In genomic region chr2:26380131-26380771, GRCm38 (mm10) we compare ENCODE assay signal across 1 mouse cellular context.
TF ChIP-seq lines count a peak whose summit lies in the region.

Snapc4 (minus strand) TSS chr2:26380653.

TF ChIP-seq in CH12.LX, 34 proteins besides CTCF, POLR2A, EP300 and RAD21 (continued from another document):
- TF ChIP-seq IRF4 (IDR thresholded peaks at IDR 0.05; ENCODE audit: low read depth, low read length) (peak; percentile 42; the same call in 1 of the 2 replicates), MEF2A (IDR thresholded peaks at IDR 0.05; ENCODE audit: borderline replicate concordance, low read depth, low read length) (no peak), NELFE (IDR thresholded peaks at IDR 0.05; ENCODE audit: low read depth, low read length) (peak; percentile 90), POLR2AphosphoS2 (IDR thresholded peaks at IDR 0.05; ENCODE audit: low read depth, low read length) (peak; percentile 85; the same call in 1 of the 2 replicates), ELF1 (IDR thresholded peaks at IDR 0.05; ENCODE audit: low read depth, low read length) (peak; percentile 91), ETS1 (conservative IDR thresholded peaks at IDR 0.05; ENCODE audit: low read depth, low read length) (no peak; the same call in 1 of the 2 replicates), UBTF (IDR thresholded peaks at IDR 0.05; ENCODE audit: low read depth, low read length) (no peak; the same call in 1 of the 2 replicates), ZMIZ1 (IDR thresholded peaks at IDR 0.05; ENCODE audit: low read depth, low read length) (peak; percentile 75; the same call in 1 of the 2 replicates), E2F4 (IDR thresholded peaks at IDR 0.05; ENCODE audit: insufficient replicate concordance, low read depth, low read length) (no peak)
